Mouse (Mus musculus) heart, embryonic 14.5 days (tissue): ENCODE measurements at regions not wholly inside any gene's neighbourhood (a gene's known extent, or its start where the extent isn't known, plus 50 kb on each side); places are given as distances from the start of the nearest gene placed in this dataset.

Experiments used
- ATAC-seq: fragments of 200-750 bp; cut with Nextera tagmentation; 2 replicates; pipeline ENCODE4 v1.8.0; 2017; ENCODE audit warnings: low read depth, moderate TSS enrichment; ENCODE audit not compliant: insufficient number of reproducible peaks, insufficient read depth, low FRiP score
- H3K27ac ChIP-seq, 2 experiments: fragments of 200-500 bp in 1 of 2; fragments of 300-500 bp in 1 of 2; sonication (generic) in 1 of 2; replicated peaks in 1 of 2; 2 replicates each; pipeline ENCODE4 v1.5.1; 2012 to 2014; ENCODE audit warnings: low read depth in 2 of 2, low read length in 2 of 2, control low read depth in 1 of 2, mild to moderate bottlenecking in 1 of 2, mixed read lengths in 1 of 2; ENCODE audit not compliant: control insufficient read depth in 1 of 2, insufficient read depth in 1 of 2
- H3K27me3 ChIP-seq: fragments of 300-500 bp; sonication (generic); 2 replicates; pipeline ENCODE4 v1.6.1; 2014; ENCODE audit warnings: mild to moderate bottlenecking, low read length, control low read depth; ENCODE audit not compliant: control insufficient read depth, insufficient read depth
- H3K36me3 ChIP-seq: fragments of 300-500 bp; sonication (generic); 2 replicates; pipeline ENCODE4 v1.6.1; 2014; ENCODE audit warnings: mild to moderate bottlenecking, control low read depth, low read length, mixed read lengths; ENCODE audit not compliant: control insufficient read depth, insufficient read depth
- H3K4me1 ChIP-seq, 2 experiments: fragments of 200-500 bp in 1 of 2; fragments of 300-500 bp in 1 of 2; sonication (generic) in 1 of 2; 2 replicates each; pipeline ENCODE4 v1.6.1; 2012 to 2014; ENCODE audit warnings: low read length in 2 of 2, control low read depth in 1 of 2, mixed read lengths in 1 of 2; ENCODE audit not compliant: control insufficient read depth in 2 of 2, insufficient read depth in 2 of 2
- H3K4me2 ChIP-seq: fragments of 300-500 bp; sonication (generic); 2 replicates; pipeline ENCODE4 v1.6.1; 2014; ENCODE audit warnings: mild to moderate bottlenecking, low read length
- H3K4me3 ChIP-seq, 2 experiments: fragments of 200-500 bp in 1 of 2; fragments of 300-500 bp in 1 of 2; sonication (generic) in 1 of 2; 2 replicates each; pipeline ENCODE4 v1.5.1; 2012 to 2014; ENCODE audit warnings: low read length in 2 of 2, mild to moderate bottlenecking in 2 of 2, control low read depth in 1 of 2, low read depth in 1 of 2, moderate library complexity in 1 of 2; ENCODE audit not compliant: control insufficient read depth in 1 of 2, insufficient read depth in 1 of 2
- H3K9ac ChIP-seq: fragments of 300-500 bp; sonication (generic); 2 replicates; pipeline ENCODE4 v1.6.1; 2014; ENCODE audit warnings: mild to moderate bottlenecking, low read length
- H3K9me3 ChIP-seq: fragments of 300-500 bp; sonication (generic); 2 replicates; pipeline ENCODE4 v1.6.1; 2016; ENCODE audit warnings: low read length, control low read depth; ENCODE audit not compliant: control insufficient read depth
- WGBS: fragments of 180-500 bp; shearing (Covaris S2); extraction: QIAGEN DNeasy Blood & Tissue Kit; methylation state at CpG from one replicate; pipeline ENCODE4 v1.1.7; 2014; 5-methylcytosine and 5-hydroxymethylcytosine counted together

DNA sequence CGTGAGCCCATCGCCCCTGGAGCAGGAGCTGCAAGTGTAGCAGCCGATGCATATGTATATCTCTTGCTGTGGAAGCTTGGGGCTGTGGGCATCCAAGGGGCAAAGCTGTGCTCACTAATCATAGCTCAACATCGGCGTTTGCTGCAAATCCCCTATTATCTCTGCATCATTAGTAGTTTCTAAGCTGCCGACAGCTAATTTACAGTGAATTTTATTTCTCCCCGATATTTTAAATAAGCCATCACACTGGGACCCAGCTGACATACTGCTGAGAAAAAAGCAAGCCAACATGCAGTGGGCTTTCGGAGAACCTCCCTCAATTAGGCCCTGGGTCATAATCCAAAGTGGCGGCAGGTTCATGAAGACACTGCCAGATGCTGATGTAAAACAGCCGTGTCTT is 313.3 kb upstream of the Eef2kmt start:
- Histone ChIP-seq H3K4me3 (no peak overlapping the region), H3K27me3 (no peaks in the 10 kb centered on the region), H3K4me1 (no peaks in the 10 kb centered on the region), H3K4me2 (no peak overlapping the region), H3K27ac (no peak overlapping the region), H3K36me3 (no peaks in the 10 kb centered on the region), H3K9ac (no peak overlapping the region), H3K9me3 (no peaks in the 10 kb centered on the region)
- WGBS: 74% methylated on average over 10 of the region's 10 CpGs
- no peak for ATAC-seq

DNA sequence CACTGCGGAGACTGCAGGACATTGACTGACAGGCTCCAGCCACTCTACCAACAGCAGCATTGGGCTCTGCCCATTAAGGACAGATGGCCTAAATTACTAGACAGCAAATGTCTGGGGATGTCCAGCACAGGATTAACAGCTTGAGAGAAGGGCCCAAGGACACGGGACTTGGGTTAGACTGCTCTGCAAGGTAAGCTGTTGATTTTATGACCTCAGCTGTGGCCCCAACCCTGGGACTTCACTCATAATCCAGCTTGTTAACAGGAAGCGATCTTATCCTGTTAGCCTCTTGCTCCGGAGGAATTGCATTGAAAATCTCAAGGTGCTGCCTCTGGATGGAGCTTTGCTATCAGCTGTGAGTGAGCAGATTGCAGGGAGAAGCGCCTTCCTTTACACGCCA is 293.2 kb upstream of the Eef2kmt start:
- WGBS: 48% methylated on average over 6 of the region's 6 CpGs

DNA sequence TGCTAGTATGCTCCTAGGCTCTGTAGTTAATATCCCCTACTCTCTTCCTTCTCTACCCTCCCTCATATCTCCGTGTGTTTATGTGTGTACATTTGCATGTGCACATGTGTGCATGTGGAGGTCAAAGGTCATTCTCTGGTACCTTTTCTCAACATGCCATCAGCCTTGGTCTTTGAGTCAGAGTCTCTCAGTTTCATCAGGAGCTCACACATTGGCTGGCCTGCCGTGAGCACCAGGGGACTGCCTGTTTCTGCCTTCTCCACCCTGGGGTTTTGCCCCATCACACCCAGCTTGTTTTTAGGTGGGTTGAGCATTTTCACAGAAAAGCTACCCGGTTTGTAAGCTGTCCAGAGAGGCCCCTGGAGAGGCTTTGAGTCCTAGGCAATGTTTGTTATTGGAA is 292.8 kb upstream of the Eef2kmt start:
- no peaks in the 10 kb centered on the region for H3K4me1 ChIP-seq
- ATAC-seq: no peak
- H3K4me2 ChIP-seq: no peak overlapping the region
- no peak overlapping the region for H3K4me3 ChIP-seq
- H3K9me3 ChIP-seq: no peaks in the 10 kb centered on the region
- no peaks in the 10 kb centered on the region for H3K36me3 ChIP-seq
- H3K27me3 ChIP-seq: no peaks in the 10 kb centered on the region
- 67% methylated on average over 3 of the region's 3 CpGs for WGBS
- no peak overlapping the region for H3K9ac ChIP-seq
- H3K27ac ChIP-seq: no peak overlapping the region

More for the DNA sequence above, 293.2 kb upstream of the Eef2kmt start:
- H3K4me3 ChIP-seq: no peak overlapping the region
- H3K9me3 ChIP-seq: no peaks in the 10 kb centered on the region
- no peak overlapping the region for H3K27ac ChIP-seq
- H3K4me1 ChIP-seq: no peaks in the 10 kb centered on the region
- no peaks in the 10 kb centered on the region for H3K27me3 ChIP-seq
- no peak for ATAC-seq
- no peak overlapping the region for H3K4me2 ChIP-seq
- H3K36me3 ChIP-seq: no peaks in the 10 kb centered on the region
- H3K9ac ChIP-seq: no peak overlapping the region

DNA sequence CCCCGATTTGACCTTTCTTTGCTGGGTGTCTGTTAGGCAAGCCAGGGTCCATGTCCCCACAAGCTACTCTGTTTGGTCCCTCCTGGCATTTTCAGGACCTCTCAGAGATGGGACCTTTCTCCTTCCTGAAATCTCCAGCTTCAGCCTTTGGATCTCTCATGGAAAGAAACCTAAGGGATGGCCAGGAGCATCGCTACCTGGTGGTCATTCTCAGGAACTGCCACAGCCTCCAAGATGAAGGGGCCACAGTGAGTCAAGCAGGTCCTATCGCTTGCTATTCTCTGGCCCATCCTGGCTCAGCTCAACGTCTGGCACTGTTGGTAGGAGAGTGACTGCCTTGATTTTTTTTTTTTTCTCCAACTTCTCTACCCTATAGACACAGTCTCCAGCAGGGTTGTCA is 291.0 kb upstream of the Eef2kmt start:
- Histone ChIP-seq H3K27ac (no peak overlapping the region), H3K4me2 (no peak overlapping the region), H3K9ac (no peak overlapping the region), H3K27me3 (no peaks in the 10 kb centered on the region), H3K4me3 (no peak overlapping the region), H3K4me1 (no peaks in the 10 kb centered on the region), H3K9me3 (no peaks in the 10 kb centered on the region), H3K36me3 (no peaks in the 10 kb centered on the region)
- ATAC-seq: no peak
- 42% methylated on average over 4 of the region's 4 CpGs for WGBS

DNA sequence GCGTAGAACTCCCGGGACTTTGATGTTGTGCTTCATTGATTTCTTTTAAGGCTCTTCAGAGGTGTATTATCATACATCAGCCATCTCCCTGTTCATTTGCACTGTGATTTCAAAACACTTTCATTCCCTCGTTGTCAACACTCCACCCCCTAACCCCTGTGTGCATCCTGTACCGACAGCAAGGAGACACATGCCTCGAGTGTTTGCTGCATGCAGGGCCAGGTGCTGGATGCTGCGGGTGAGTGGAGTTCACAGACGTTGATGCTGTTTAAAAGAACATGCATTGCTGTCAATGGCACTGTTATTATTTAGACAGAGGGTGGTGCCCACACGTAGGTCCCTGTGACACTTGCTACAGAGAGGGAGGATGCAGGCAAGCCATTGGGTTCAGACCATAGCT is 290.0 kb upstream of the Eef2kmt start:
- Histone ChIP-seq H3K36me3 (no peaks in the 10 kb centered on the region), H3K4me3 (no peak overlapping the region), H3K9ac (no peak overlapping the region), H3K27ac (no peak overlapping the region), H3K4me1 (no peaks in the 10 kb centered on the region), H3K4me2 (no peak overlapping the region), H3K27me3 (no peaks in the 10 kb centered on the region), H3K9me3 (no peaks in the 10 kb centered on the region)
- ATAC-seq: no peak
- WGBS: 64% methylated on average over 8 of the region's 8 CpGs

DNA sequence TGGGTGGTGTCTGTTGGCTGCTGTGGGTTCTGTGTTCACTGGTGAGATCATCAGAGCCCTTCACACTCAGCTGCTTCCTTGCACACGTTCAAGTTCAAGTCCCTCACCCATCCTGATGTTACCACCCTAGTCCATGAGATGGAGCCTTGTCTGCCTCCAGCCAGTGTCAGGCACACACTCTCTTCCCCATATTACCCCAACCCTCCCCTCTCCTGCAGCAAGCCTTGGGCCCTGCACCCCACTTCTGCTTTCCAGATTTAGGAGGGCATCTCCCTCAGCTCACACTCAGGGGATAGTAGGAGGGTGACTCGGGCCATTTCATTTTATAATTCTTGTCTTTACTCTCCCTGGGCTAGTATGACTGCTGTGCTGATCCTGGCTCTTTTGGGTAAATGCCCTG is 288.7 kb upstream of the Eef2kmt start:
- no peak overlapping the region for H3K4me2 ChIP-seq

DNA sequence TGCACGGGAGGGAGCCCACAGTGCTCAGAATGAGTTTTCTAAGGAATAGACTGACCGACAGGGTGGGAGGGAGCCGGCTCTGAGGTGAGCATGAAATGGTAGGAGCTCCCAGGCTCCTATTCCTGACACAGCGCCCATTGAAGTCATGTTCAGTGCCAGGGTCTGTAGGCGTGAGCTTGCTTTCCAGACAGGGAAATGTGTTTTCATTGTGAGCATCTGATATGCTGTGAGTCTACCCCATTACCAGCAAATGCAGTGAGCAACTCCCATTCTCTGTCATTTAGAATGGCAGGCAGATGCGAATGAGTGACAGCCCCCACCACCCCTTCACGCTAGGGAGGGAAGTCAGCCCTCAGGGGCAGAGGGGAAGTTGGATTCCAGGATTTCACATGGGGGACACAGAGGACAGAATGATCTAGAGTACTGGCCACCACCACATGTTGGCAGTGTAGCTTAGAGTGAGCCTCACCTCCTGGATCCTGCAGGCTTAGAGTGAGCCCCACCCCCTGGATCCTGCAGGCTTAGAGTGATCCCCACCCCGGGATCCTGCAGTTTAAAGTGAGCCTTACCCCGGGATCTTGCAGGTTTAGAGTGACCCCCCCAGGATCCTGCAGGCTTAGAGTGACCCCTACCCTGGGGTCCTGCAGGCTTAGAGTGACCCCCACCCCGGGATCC is 283.2 kb upstream of the Eef2kmt start:
- Histone ChIP-seq H3K27me3 (peaks cover 4% of the 10 kb centered on the region; the same call in 1 of the 2 replicates), H3K36me3 (no peaks in the 10 kb centered on the region), H3K9ac (no peak overlapping the region), H3K9me3 (peaks cover 6% of the 10 kb centered on the region; the same call in 1 of the 2 replicates), H3K27ac (no peak overlapping the region), H3K4me3 (no peak overlapping the region), H3K4me2 (no peak overlapping the region), H3K4me1 (no peaks in the 10 kb centered on the region; a peak in 1 of 4 replicates)
- ATAC-seq: no peak
- whole genome bisulfite sequencing: 53% methylated on average over 10 of the region's 10 CpGs

More for the DNA sequence above, 288.7 kb upstream of the Eef2kmt start:
- Histone ChIP-seq H3K27ac (no peak overlapping the region), H3K4me3 (no peak overlapping the region), H3K9ac (no peak overlapping the region), H3K4me1 (no peaks in the 10 kb centered on the region), H3K27me3 (no peaks in the 10 kb centered on the region), H3K36me3 (no peaks in the 10 kb centered on the region), H3K9me3 (no peaks in the 10 kb centered on the region)
- ATAC-seq: no peak
- 56% methylated on average over 2 of the region's 2 CpGs for WGBS
